Mouse (Mus musculus) liver, adult 2 months (tissue): ENCODE measurements around the gene Tor4a.

Experiments used
- CTCF ChIP-seq: fragments of 200-500 bp; IDR thresholded peaks from 2 replicates; pipeline ENCODE4 v1.5.1; 2011; ENCODE audit warnings: low read depth, low read length, control low read depth
- POLR2A ChIP-seq: fragments of 200-500 bp; IDR thresholded peaks from 2 replicates; pipeline ENCODE4 v1.6.1; 2011; ENCODE audit warnings: low read length, control low read depth; ENCODE audit not compliant: insufficient read depth; ENCODE audit errors: extremely low read depth

DNA sequence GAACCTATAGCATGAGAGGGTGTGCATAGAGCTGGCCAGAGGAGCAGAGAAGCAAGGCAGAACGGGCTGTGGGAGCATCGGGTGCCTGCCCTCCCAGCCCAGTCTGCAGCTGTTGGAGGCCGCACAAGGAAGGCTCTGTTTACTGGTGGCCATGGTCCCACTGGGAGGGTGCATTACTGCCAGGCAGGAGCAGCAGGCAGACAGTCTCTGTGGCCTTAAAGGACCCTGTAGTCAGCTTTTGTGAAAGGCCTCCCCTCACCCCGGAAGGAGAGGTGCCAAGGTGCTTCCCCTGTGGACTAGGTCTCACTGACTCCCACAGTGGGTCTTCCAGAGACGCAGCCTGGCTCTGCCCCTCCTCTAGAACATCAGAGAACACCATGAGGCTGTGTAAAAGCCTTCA, 30.2 kb upstream of the Tor4a start:
- TF ChIP-seq POLR2A, result no peak
- no peak for TF ChIP-seq CTCF
